Mouse (Mus musculus) embryonic facial prominence, embryonic 11.5 days (tissue): ENCODE results near the gene Fhl1. TPM values are rescaled to one million over a fixed set of nuclear protein-coding genes. Genes with fewer than 3 reads are reported as not detected.

Experiments
- ATAC-seq: fragments of 200-750 bp; cut with Nextera tagmentation; replicated peaks from 2 replicates; pipeline ENCODE4 v1.8.0; 2017; ENCODE audit warnings: low read depth; ENCODE audit not compliant: insufficient number of reproducible peaks, low FRiP score, low TSS enrichment
- DNase-seq: peaks from one replicate; pipeline ENCODE4 v3.0.0-alpha.2; 2015; ENCODE audit warnings: low spot score
- H3K27ac ChIP-seq: fragments of 300-500 bp; sonication (generic); replicated peaks from 2 replicates; pipeline ENCODE4 v1.5.1; 2014; ENCODE audit warnings: mild to moderate bottlenecking, low read depth, low read length, control low read depth
- H3K27me3 ChIP-seq: fragments of 300-500 bp; sonication (generic); 2 replicates; pipeline ENCODE4 v1.6.1; 2014; ENCODE audit warnings: mild to moderate bottlenecking, low read length, moderate library complexity, mixed read lengths; ENCODE audit not compliant: control insufficient read depth, insufficient read depth
- H3K36me3 ChIP-seq: fragments of 300-500 bp; sonication (generic); replicated peaks from 2 replicates; pipeline ENCODE4 v1.6.1; 2014; ENCODE audit warnings: low read depth, mild to moderate bottlenecking, low read length, moderate library complexity, mixed read lengths; ENCODE audit not compliant: control insufficient read depth, insufficient read depth
- H3K4me1 ChIP-seq: fragments of 300-500 bp; sonication (generic); 2 replicates; pipeline ENCODE4 v1.6.1; 2014; ENCODE audit warnings: low read length, mixed read lengths; ENCODE audit not compliant: control insufficient read depth, insufficient read depth
- H3K4me2 ChIP-seq: fragments of 300-500 bp; sonication (generic); 2 replicates; pipeline ENCODE4 v1.6.1; 2014; ENCODE audit warnings: low read depth, mild to moderate bottlenecking, control low read depth, low read length, moderate library complexity
- H3K4me3 ChIP-seq: fragments of 300-500 bp; sonication (generic); 2 replicates; pipeline ENCODE4 v1.5.1; 2014; ENCODE audit warnings: low read depth, low read length, control low read depth
- H3K9ac ChIP-seq: fragments of 300-500 bp; sonication (generic); replicated peaks from 2 replicates; pipeline ENCODE4 v1.6.1; 2014; ENCODE audit warnings: mild to moderate bottlenecking, control low read depth, low read length
- H3K9me3 ChIP-seq: fragments of 300-500 bp; sonication (generic); replicated peaks from 2 replicates; pipeline ENCODE4 v1.6.1; 2016; ENCODE audit warnings: mild to moderate bottlenecking, low read length, inconsistent platforms, mixed read lengths; ENCODE audit not compliant: control insufficient read depth
- WGBS: fragments of 180-500 bp; shearing (Covaris S2); extraction: QIAGEN DNeasy Blood & Tissue Kit; methylation state at CpG from one replicate; pipeline ENCODE4 v1.1.7; 2014; 5-methylcytosine and 5-hydroxymethylcytosine counted together
- polyA plus RNA-seq: library from polyadenylated mRNA; unstranded; fragments of >200 nt; fragmentation: Nextera tagmentation; extraction: Ambion mirVana; gene quantifications from 2 replicates; pipeline ENCODE4 v1.2.1, GENCODE M21; 2014

The Fhl1 gene
- polyA plus RNA-seq, 1 experiment from 2014 or later, result 50.9 TPM

DNA sequence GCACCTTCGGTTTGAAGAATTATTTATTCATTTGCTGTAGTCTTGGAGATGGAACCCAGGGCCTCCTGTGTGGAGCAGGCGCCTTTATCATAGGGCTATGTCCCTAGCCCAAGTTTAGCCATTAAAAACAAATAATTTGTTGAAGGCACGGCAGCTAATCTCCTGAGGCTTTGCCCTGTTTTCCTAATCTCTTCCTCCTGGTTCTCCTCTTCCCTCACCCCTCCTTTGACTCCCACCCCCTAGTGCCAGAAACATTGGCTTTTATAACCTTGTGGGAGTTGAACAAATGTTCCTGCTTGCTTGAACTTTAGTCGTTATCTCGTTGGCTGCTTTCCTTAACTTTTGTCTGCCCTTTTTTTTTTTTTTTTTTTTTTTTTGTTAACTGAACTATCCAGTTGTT lies 2.8 kb downstream of the Fhl1 start:
- ATAC-seq, result no peak
- no peak for DNase-seq
- Histone ChIP-seq H3K4me2 (no peak overlapping the region), H3K27me3 (no peaks in the 10 kb centered on the region), H3K9me3 (no peaks in the 10 kb centered on the region), H3K4me3 (no peak overlapping the region), H3K36me3 (no peaks in the 10 kb centered on the region), H3K9ac (no peak overlapping the region), H3K4me1 (no peaks in the 10 kb centered on the region), H3K27ac (no peak overlapping the region)
- 28% methylated on average over 5 of the region's 5 CpGs for WGBS

GRCm38 (mm10) chrX:56736226-56736625 lies 4.6 kb downstream of the Fhl1 start:
- Histone ChIP-seq H3K27me3 (no peaks in the 10 kb centered on the region), H3K36me3 (no peaks in the 10 kb centered on the region), H3K9ac (no peak overlapping the region), H3K4me1 (no peaks in the 10 kb centered on the region), H3K9me3 (no peaks in the 10 kb centered on the region), H3K27ac (no peak overlapping the region), H3K4me2 (no peak overlapping the region), H3K4me3 (no peak overlapping the region)
- ATAC-seq, result no peak
- 69% methylated on average over 1 of the region's 1 CpGs for WGBS
- no peak for DNase-seq

DNA sequence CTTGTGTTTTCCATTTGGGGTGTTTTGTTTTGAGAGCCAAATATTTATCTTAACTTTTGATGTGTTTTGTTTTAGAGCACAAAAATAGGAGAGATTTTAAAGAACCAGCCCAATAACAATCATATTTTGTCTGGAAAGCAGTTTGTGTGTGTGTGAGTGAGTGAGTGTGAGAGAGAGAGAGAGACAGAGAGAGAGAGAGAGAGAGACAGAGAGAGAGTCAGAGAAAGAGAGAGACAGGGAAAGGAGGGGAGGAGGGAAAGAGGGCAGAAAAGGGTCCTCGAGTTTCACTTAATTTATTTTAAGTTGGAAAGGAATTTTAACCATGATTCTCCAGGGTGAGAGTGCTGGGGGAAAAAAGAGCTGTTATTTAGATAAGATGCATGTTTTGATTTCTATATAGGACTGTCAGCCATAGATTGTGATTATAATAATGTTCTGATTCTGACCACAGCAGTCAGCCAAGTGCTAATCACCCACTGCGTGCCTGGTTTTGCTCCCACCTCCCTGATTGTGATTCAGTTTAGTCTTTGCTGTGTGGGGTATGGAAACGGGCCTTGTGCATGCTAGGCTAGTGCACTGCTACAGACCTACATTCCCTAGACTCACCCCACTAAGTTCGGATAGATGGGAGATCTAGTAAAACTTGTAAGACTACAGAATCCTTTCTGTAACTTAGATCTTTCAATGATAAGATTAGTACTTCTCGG lies 6.4 kb downstream of the Fhl1 start:
- no peaks in the 10 kb centered on the region for H3K27me3 ChIP-seq
- 65% methylated on average over 5 of the region's 5 CpGs for WGBS
- ATAC-seq, result no peak

GRCm38 (mm10) chrX:56741428-56741827 lies 9.8 kb downstream of the Fhl1 start:
- Histone ChIP-seq H3K4me1 (no peaks in the 10 kb centered on the region), H3K27ac (no peak overlapping the region), H3K9me3 (no peaks in the 10 kb centered on the region), H3K4me2 (no peak overlapping the region), H3K27me3 (no peaks in the 10 kb centered on the region), H3K9ac (no peak overlapping the region), H3K36me3 (no peaks in the 10 kb centered on the region), H3K4me3 (no peak overlapping the region)
- WGBS, result 71% methylated on average over 3 of the region's 3 CpGs
- no peak for DNase-seq
- no peak for ATAC-seq

More for the DNA sequence above, 6.4 kb downstream of the Fhl1 start:
- Histone ChIP-seq H3K9ac (no peak overlapping the region), H3K4me2 (no peak overlapping the region), H3K4me3 (no peak overlapping the region), H3K4me1 (no peaks in the 10 kb centered on the region), H3K9me3 (no peaks in the 10 kb centered on the region), H3K36me3 (no peaks in the 10 kb centered on the region), H3K27ac (no peak overlapping the region)
- DNase-seq, result no peak

DNA sequence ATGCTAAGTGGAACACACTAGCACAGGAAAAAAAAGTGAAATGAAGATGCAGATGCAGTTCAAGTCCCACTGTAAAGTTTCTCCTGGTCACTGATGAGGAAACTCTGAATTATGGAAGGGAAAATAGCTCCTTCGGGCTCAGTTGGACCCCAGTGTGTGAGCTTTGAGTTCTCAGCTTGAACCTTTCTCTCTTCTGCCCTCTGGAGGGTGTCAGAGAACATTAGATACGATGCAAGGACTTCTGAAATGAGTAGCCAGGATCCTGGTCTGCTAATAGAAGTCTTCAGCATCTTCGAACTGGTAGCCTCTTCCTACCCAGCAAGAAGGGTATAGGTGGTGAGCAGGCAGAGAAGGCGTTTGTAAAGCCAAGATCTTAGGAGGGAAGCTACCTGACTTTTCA lies 19.9 kb downstream of the Fhl1 start:
- no peak for ATAC-seq
- H3K27ac ChIP-seq, result no peak overlapping the region
- H3K4me1 ChIP-seq, result no peaks in the 10 kb centered on the region
- H3K27me3 ChIP-seq, result no peaks in the 10 kb centered on the region
- no peaks in the 10 kb centered on the region for H3K9me3 ChIP-seq
- H3K9ac ChIP-seq, result no peak overlapping the region
- no peaks in the 10 kb centered on the region for H3K36me3 ChIP-seq
- no peak overlapping the region for H3K4me2 ChIP-seq
- DNase-seq, result no peak
- 56% methylated on average over 4 of the region's 4 CpGs for WGBS
- no peak overlapping the region for H3K4me3 ChIP-seq

DNA sequence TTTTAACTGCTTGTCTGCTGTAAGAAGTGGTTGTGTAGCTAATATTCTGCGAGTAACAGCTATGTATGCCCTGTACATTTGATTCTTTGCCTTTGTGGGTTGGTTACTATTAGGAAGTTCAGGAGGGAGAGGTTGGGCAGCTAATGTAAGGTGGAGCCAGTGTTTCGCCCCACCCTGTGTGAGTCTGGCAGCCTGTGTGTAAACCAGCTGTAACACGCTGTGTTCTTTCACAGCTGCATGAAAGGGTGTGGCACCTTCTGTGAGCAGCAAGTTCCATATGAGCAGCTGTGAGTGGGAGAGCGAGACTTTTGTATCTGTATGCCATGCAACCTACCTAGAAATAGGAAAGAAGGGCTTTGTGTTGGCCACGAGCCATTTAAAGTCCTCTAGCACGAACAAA lies 20.6 kb downstream of the Fhl1 start:
- no peak overlapping the region for H3K4me3 ChIP-seq
- H3K36me3 ChIP-seq, result no peaks in the 10 kb centered on the region
- H3K4me2 ChIP-seq, result no peak overlapping the region
- DNase-seq (no peak), ATAC-seq (no peak)
- no peaks in the 10 kb centered on the region for H3K4me1 ChIP-seq
- no peaks in the 10 kb centered on the region for H3K9me3 ChIP-seq
- H3K9ac ChIP-seq, result no peak overlapping the region
- no peak overlapping the region for H3K27ac ChIP-seq
- no peaks in the 10 kb centered on the region for H3K27me3 ChIP-seq
- 82% methylated on average over 6 of the region's 6 CpGs for WGBS

GRCm38 (mm10) chrX:56753317-56754289 lies 22.0 kb downstream of the Fhl1 start:
- no peak overlapping the region for H3K4me2 ChIP-seq
- no peak overlapping the region for H3K4me3 ChIP-seq
- no peaks in the 10 kb centered on the region for H3K36me3 ChIP-seq
- WGBS, result 83% methylated on average over 8 of the region's 8 CpGs
- no peaks in the 10 kb centered on the region for H3K27me3 ChIP-seq
- no peak for ATAC-seq
- no peak overlapping the region for H3K27ac ChIP-seq
- H3K4me1 ChIP-seq, result no peaks in the 10 kb centered on the region
- no peak overlapping the region for H3K9ac ChIP-seq
- DNase-seq, result no peak
- H3K9me3 ChIP-seq, result no peaks in the 10 kb centered on the region

DNA sequence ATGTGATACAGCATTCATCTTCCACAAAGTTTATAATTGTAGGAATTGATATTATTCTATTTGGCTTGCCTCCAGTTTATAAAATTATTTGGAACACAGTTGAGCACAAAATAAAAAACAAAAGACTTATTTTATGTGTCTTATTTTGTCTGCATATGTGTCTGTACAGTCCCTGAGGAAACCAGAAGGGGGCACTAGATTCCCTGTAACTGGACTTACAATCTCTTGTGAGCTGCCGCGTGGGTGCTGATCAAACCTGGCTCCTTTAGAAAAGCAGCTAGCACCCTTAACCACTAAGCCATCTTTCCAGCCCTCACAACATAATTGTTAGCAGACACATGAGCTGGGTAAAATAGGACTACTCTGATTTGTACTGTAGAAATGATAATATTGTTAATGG lies 24.1 kb downstream of the Fhl1 start:
- no peaks in the 10 kb centered on the region for H3K9me3 ChIP-seq
- DNase-seq (peak; percentile 63), ATAC-seq (no peak)
- H3K27ac ChIP-seq, result no peak overlapping the region
- 39% methylated on average over 2 of the region's 2 CpGs for WGBS
- H3K4me2 ChIP-seq, result no peak overlapping the region
- no peaks in the 10 kb centered on the region for H3K27me3 ChIP-seq
- H3K4me1 ChIP-seq, result no peaks in the 10 kb centered on the region
- no peak overlapping the region for H3K4me3 ChIP-seq
- H3K36me3 ChIP-seq, result no peaks in the 10 kb centered on the region
- no peak overlapping the region for H3K9ac ChIP-seq
